Mouse (Mus musculus) small intestine, adult 2 months (tissue): Measurements from ENCODE around the gene St5. TPM values are rescaled to one million over a fixed set of nuclear protein-coding genes. Genes with fewer than 3 reads are reported as not detected.
A peak's percentile ranks its signal among the peaks of the same experiment; 100 is the strongest.

Source experiments
- H3K27ac ChIP-seq: fragments of 200-500 bp; 2 replicates; pipeline ENCODE4 v1.5.1; 2012; ENCODE audit warnings: low read depth, low read length, control low read depth, inconsistent platforms; ENCODE audit not compliant: insufficient read depth
- H3K27me3 ChIP-seq: fragments of 200-500 bp; 2 replicates; pipeline ENCODE4 v1.6.1; 2012; ENCODE audit warnings: mild to moderate bottlenecking, moderate library complexity, low read length, inconsistent platforms; ENCODE audit not compliant: control insufficient read depth, insufficient read depth
- H3K36me3 ChIP-seq: fragments of 200-500 bp; 2 replicates; pipeline ENCODE4 v1.6.1; 2012; ENCODE audit warnings: mild to moderate bottlenecking, low read length, control low read depth, inconsistent platforms; ENCODE audit not compliant: control insufficient read depth, insufficient read depth
- H3K4me1 ChIP-seq: fragments of 200-500 bp; 2 replicates; pipeline ENCODE4 v1.6.1; 2012; ENCODE audit warnings: low read length, inconsistent platforms, mixed read lengths; ENCODE audit not compliant: control insufficient read depth, insufficient read depth, insufficient read length
- H3K4me3 ChIP-seq: fragments of 200-500 bp; 2 replicates; pipeline ENCODE4 v1.5.1; 2012; ENCODE audit warnings: low read depth, mild to moderate bottlenecking, control low read depth, inconsistent platforms, low read length, moderate library complexity
- CTCF ChIP-seq: fragments of 200-500 bp; IDR thresholded peaks from 2 replicates; pipeline ENCODE4 v1.5.1; 2012; ENCODE audit warnings: low read depth, mild to moderate bottlenecking, control low read depth, inconsistent platforms, low read length, moderate library complexity, mixed read lengths; ENCODE audit not compliant: insufficient replicate concordance, insufficient read length; ENCODE audit errors: extremely low read depth
- POLR2A ChIP-seq: fragments of 200-500 bp; IDR thresholded peaks from 2 replicates; pipeline ENCODE4 v1.6.1; 2012; ENCODE audit warnings: low read depth, mild to moderate bottlenecking, control low read depth, inconsistent platforms, low read length, moderate library complexity
- WGBS: fragments of 180-500 bp; shearing (Covaris S2); methylation state at CpG from one replicate; pipeline ENCODE4 v1.1.7; 2018; 5-methylcytosine and 5-hydroxymethylcytosine counted together
- polyA plus RNA-seq: library from polyadenylated mRNA; depleted of rRNA; stranded (reverse); fragments of >200 nt; gene quantifications from 2 replicates; pipeline ENCODE4 v1.2.3, GENCODE M21; 2012

Gene St5
- polyA plus RNA-seq, 1 experiment = 37.7 TPM

GRCm38 (mm10) chr7:109627851-109628250 is 75.6 kb downstream of the St5 start:
- H3K4me1 ChIP-seq = peaks cover 13% of the 10 kb centered on the region; the same call in 1 of the 2 replicates
- H3K4me3 ChIP-seq = no peak overlapping the region
- no peak for TF ChIP-seq POLR2A
- no peak for TF ChIP-seq CTCF
- 79% methylated on average over 2 of the region's 2 CpGs for WGBS
- 0 out of 2 replicates have a peak overlapping the region, but pooled peaks have one; percentile 13 for H3K27ac ChIP-seq
- H3K27me3 ChIP-seq = no peaks in the 10 kb centered on the region
- no peaks in the 10 kb centered on the region for H3K36me3 ChIP-seq

DNA sequence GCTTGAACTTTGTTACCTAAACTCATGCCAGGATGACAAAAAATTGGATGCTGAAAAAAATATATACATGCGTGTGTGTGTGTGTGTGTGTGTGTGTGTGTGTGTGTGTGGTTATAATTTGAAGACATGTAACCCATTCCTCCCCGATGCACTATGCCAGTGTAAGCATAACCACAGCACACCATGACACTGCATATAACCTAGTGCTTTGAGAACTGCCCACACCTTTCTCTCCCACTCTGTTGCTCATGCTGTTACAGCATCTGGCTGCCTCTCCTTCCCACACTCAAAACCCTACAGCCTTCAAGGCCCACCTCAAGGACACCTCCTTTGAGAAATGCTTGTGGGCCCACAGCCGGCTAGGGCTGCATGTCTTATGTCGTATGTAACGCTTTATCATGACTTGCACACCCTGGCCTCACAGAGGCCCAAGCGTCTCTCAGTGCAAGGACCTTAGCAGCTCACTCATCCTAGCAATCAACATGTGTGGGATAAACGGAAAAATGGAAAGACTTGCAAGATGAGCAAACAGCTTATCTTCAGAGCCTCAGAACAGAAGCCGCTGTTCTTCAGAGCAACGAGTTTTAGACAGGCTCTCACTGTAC is 81.1 kb downstream of the St5 start:
- no peaks in the 10 kb centered on the region for H3K36me3 ChIP-seq
- 74% methylated on average over 9 of the region's 9 CpGs for WGBS
- H3K27ac ChIP-seq = no peak overlapping the region
- H3K27me3 ChIP-seq = no peaks in the 10 kb centered on the region
- no peaks in the 10 kb centered on the region for H3K4me1 ChIP-seq
- no peak overlapping the region for H3K4me3 ChIP-seq
- TF ChIP-seq POLR2A (no peak), CTCF (no peak)

DNA sequence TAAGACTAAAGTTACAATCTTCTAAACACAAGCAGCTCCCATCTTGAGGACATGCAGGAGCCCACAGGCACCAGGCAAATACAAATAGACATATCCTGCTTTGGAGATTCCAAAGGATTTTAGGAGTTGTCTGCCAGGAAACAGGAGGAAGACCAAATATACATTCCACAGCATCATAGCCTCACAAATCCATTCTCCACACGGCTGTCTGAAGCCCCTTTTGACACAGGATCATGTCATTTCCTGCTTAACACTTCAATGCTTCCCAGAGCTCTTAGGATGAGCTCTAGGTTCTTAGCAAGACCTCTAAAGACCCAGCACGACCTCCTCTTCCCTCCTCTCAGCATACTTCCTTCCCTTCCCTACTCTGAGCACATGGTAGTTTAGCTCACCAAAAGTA is 82.4 kb downstream of the St5 start:
- Histone ChIP-seq H3K27me3 (no peaks in the 10 kb centered on the region), H3K4me1 (peaks cover 3% of the 10 kb centered on the region; the same call in 1 of the 2 replicates), H3K36me3 (no peaks in the 10 kb centered on the region), H3K4me3 (no peak overlapping the region), H3K27ac (no peak overlapping the region)
- TF ChIP-seq CTCF = no peak
- no peak for TF ChIP-seq POLR2A
- WGBS = 52% methylated on average over 2 of the region's 2 CpGs

- Histone ChIP-seq H3K36me3 (no peaks in the 10 kb centered on the region), H3K27me3 (no peaks in the 10 kb centered on the region), H3K4me3 (no peak overlapping the region), H3K27ac (no peak overlapping the region), H3K4me1 (peaks cover 6% of the 10 kb centered on the region; the same call in 1 of the 2 replicates)
- WGBS = 82% methylated on average over 3 of the region's 3 CpGs
- no peak for TF ChIP-seq POLR2A
- TF ChIP-seq CTCF = no peak
Measured at GRCm38 (mm10) chr7:109620288-109620687, 83.1 kb downstream of the St5 start.

- TF ChIP-seq CTCF (peak; percentile 87; the same call in 1 of the 2 replicates), POLR2A (no peak)
- no peaks in the 10 kb centered on the region for H3K36me3 ChIP-seq
- peaks cover 10% of the 10 kb centered on the region; the same call in 1 of the 2 replicates for H3K4me1 ChIP-seq
- no peaks in the 10 kb centered on the region for H3K27me3 ChIP-seq
- 18% methylated on average over 6 of the region's 6 CpGs for WGBS
- H3K4me3 ChIP-seq = no peak overlapping the region
- H3K27ac ChIP-seq = no peak overlapping the region
Measured at GRCm38 (mm10) chr7:109618721-109619120, 84.7 kb downstream of the St5 start.

- Histone ChIP-seq H3K36me3 (no peaks in the 10 kb centered on the region), H3K4me3 (no peak overlapping the region), H3K27ac (no peak overlapping the region), H3K4me1 (peaks cover 16% of the 10 kb centered on the region; the same call in 1 of the 2 replicates), H3K27me3 (no peaks in the 10 kb centered on the region)
- WGBS = 34% methylated on average over 3 of the region's 3 CpGs
- TF ChIP-seq CTCF (no peak), POLR2A (no peak)
Measured at GRCm38 (mm10) chr7:109617838-109618237, 85.6 kb downstream of the St5 start.

DNA sequence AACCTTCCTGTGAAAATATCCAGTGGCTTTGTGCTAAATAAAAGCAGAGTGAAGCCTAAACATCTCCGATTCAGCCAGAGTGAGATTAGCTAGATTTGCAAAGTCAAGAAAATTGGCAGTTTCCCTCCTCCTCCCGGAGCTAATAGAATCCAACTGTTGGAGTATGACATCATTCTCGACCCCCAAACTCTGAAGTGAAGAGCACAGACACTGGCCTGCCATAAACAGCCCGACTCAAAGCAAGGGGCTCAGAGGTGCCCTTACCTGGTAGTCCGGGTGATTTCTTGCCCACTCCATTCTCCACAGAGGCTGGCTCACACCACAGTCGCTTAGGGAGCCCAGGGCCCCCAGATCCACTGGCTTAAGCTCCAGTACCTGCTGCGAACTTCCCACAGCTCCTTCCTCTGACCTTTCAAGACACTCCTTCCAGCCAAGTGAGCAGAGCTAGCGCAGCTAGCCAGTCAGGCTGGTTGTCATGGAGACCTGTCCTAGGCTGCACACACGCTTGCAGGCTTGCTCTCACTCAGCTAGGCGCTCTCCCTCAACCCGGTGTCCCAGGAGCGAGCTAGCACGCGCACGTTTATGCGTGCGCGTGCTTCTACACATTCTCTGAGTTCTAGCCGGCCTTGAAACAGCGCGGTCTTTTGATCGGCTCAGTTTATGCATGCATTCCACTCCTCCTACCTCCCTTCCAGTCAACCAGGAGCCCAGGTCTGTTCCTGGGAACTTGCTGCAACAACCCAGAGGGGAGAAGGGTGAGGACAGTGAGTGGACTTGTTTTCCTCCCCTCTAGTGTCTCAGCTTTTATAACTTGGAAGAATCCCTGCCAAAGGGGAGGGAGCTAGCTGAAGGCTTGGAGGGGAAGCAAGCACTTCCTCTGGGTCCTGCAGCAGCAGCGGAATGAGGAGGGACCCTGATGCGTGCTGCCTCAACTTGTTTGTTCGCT is 87.1 kb downstream of the St5 start:
- H3K4me3 ChIP-seq = peak overlapping the region; percentile 66
- peak overlapping the region; percentile 77 for H3K27ac ChIP-seq
- no peaks in the 10 kb centered on the region for H3K27me3 ChIP-seq
- H3K36me3 ChIP-seq = no peaks in the 10 kb centered on the region
- WGBS = 3% methylated on average over 25 of the region's 25 CpGs
- no peak for TF ChIP-seq CTCF
- peak; percentile 8; the same call in 1 of the 2 replicates for TF ChIP-seq POLR2A
- peaks cover 18% of the 10 kb centered on the region; the same call in 1 of the 2 replicates for H3K4me1 ChIP-seq
